Mouse (Mus musculus) left cerebral cortex, postnatal 14 days (tissue): ENCODE measurements at regions not wholly inside any gene's neighbourhood (a gene's known extent, or its start where the extent isn't known, plus 50 kb on each side); places are given as distances from the start of the nearest gene placed in this dataset.

Experiments
- DNase-seq, 2 experiments: peaks; one replicate each; pipeline ENCODE4 v3.0.0; 2021 to 2022; ENCODE audit warnings: low spot score in 2 of 2, mixed read lengths in 1 of 2
- intact Hi-C: fragments of 180-260 bp; cut with DNase I; formaldehyde crosslinking; loops from one replicate; pipeline ENCODE4 v1.15.1; 2025

- DNase-seq = no peak
- intact Hi-C loops = no loop called here
These were observed 205.8 kb upstream of the Tprg start for GRCm38 (mm10) chr16:25080811-25081210.

GRCm38 (mm10) chr16:25083729-25084128 is 202.9 kb upstream of the Tprg start:
- DNase-seq = no peak
- intact Hi-C loops = no loop called here

GRCm38 (mm10) chr16:25087741-25088648 is 198.6 kb upstream of the Tprg start:
- intact Hi-C loops = no loop called here
- no peak for DNase-seq

GRCm38 (mm10) chr16:25088649-25089019 is 198.0 kb upstream of the Tprg start:
- intact Hi-C loops = no loop called here

GRCm38 (mm10) chr16:25104165-25104564 is 182.5 kb upstream of the Tprg start:
- DNase-seq = no peak
- intact Hi-C loops = no loop called here

More at GRCm38 (mm10) chr16:25088649-25089019, 198.0 kb upstream of the Tprg start:
- no peak for DNase-seq

GRCm38 (mm10) chr16:25104603-25105002 is 182.0 kb upstream of the Tprg start:
- DNase-seq = peak; percentile 1 to 4
- intact Hi-C loops = no loop called here

DNA sequence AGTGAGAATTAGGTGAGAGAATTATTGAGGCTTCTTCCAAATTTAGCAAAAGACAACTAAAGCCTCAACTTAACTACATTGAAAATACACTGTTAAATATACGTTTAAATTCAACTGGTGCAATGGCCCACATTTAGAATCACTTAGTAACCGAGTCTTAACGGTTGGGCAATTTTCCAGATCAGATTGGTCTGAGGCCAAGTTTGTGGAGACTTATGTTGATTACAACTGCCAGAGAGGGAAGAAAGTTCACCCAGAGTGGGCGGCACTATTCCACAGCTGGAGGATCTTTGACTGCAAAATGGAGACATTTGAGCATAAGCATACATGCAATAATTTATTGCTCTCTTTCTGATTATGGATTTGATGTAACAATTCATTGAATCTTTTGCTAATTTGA is 146.5 kb upstream of the Tprg start:
- intact Hi-C loops = no loop called here
- peak in 1 of 2 experiments; percentile 2 for DNase-seq

GRCm38 (mm10) chr16:25147486-25147885 is 139.1 kb upstream of the Tprg start:
- DNase-seq = no peak
- intact Hi-C loops = no loop called here

GRCm38 (mm10) chr16:25149186-25149585 is 137.4 kb upstream of the Tprg start:
- DNase-seq = no peak
- intact Hi-C loops = no loop called here

- intact Hi-C loops = no loop called here
These were observed 109.7 kb upstream of the Tprg start for GRCm38 (mm10) chr16:25176870-25177269.

GRCm38 (mm10) chr16:25178055-25178454 is 108.6 kb upstream of the Tprg start:
- intact Hi-C loops = no loop called here
- no peak for DNase-seq

More at GRCm38 (mm10) chr16:25176870-25177269, 109.7 kb upstream of the Tprg start:
- DNase-seq = no peak

DNA sequence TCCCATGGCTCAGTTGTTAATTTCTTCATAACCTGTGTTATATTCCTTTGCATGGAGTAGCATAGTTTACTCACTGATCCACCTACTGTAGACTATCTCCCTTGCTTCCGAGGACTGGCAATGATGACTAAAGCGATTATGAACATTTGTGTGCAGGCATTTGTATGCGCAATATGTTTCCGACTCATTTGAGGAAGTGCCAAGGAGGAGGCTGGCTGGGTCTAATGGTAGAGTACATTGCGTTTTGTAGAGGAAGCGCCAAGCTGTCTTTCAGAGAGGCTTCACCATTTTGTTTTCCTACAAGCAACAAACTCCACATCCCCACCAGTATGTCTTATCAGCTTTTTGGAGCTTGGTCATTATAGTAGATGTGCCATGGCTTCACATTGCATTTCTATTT is 104.7 kb upstream of the Tprg start:
- DNase-seq = no peak
- intact Hi-C loops = no loop called here

DNA sequence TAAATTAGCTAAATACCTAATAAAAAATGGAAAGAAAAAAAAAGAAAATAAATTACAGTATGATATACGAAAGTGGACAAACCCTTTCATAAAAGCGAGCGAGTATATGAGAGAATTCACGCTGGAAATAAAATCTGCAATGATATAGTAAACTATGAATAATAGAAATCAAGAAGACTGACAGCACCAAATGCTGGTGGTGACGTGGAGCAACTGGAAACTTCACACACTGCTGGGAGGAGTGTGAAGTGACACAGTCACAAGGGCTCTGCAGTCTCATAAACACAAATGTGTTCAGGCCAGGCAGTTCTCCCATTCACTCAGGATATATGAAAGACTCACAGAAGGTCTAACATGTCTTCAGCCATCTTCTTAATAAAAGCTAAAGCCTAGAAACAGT is 89.5 kb upstream of the Tprg start:
- intact Hi-C loops = no loop called here
- DNase-seq = no peak

DNA sequence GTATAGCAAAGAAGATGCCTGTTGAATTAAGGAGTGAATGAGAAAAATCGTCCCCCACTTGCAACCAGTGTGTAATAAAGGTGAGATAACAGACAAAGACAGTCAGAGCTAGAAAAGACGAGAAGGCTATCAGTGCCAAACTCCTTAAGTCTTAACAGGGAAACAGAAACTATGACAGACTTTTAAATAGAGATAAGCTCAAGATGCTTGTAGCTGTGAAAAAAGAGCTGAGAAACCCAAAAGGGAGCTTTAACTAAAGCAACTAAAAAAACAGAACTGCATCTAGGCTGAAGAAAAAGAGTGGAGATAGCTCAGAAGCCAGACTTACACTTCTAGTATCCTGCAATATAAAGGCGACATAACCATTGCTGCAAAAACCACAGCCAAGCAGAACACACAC is 87.8 kb upstream of the Tprg start:
- no peak for DNase-seq
- intact Hi-C loops = no loop called here

DNA sequence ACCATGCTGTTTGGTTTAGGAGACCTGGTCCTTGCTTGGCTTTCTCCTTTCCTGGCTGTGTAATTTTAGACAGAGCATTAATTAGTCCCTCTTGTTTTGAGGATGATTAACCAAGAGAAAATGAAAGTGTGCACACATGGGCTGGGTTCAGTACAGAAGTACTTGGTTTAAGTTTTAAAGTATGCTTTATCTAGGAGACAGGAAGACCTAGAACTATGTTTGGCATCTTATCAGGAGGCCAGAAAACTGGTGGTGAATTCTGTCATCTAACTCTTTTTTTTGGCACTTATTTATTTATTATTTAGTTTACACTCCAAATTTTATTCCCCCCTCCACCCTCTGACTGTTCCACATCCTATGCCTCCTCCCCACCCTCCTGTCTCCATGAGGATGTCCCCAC is 86.6 kb upstream of the Tprg start:
- no peak for DNase-seq
- intact Hi-C loops = no loop called here

DNA sequence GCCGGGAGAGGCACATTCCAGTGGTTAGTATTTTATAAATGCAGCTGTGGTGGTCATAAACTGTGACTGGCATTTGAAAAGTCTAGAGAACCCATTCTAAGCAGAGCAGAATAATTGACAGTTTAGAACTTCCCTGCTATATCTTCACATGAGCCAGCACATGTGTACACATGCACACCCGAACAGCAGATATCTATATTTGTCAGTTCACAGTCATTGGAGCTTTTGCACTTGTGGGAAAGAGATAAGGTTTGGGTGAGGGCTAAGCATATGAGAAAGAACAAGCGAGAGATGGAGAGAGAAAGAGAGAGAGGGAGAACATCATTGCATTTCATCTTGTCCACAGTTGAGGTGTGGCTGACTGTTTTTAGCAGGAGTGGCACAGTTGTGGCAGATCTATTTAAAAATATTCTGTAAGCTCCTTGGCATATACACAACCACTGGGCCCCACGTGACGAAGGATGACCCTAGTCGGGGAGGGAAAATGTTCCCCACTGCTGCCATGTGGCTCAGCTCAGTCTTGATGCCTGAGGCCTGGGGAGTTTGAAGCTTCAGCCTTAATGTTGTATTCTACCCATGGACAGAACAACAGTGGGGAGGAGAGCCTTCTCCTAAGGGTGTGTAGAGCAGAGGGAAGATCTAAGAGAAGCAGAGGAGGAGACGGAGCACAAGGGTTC is 85.4 kb upstream of the Tprg start:
- intact Hi-C loops = no loop called here
- no peak for DNase-seq

GRCm38 (mm10) chr16:25213250-25213649 is 73.4 kb upstream of the Tprg start:
- no peak for DNase-seq
- intact Hi-C loops = no loop called here

DNA sequence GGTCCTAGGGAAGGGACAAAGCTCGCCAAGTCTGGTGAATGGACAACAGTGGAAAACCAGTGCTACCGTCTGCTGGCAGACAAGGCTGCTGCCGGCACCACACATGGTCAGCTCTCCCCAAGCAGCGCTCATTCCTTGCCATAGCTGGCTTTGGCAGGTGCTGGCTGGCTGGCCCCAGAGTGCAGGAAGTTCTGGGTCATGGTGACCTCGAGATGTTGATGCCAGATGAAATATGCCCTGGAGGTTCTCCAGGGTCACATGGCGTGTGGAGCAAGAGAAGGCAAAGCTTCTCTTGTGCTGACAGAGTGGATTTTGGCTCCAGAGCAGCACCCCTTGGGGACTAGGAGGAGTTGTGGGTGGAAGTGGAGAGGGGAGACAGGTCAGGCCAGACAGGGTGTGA is 66.1 kb upstream of the Tprg start:
- intact Hi-C loops = no loop called here
- no peak for DNase-seq

DNA sequence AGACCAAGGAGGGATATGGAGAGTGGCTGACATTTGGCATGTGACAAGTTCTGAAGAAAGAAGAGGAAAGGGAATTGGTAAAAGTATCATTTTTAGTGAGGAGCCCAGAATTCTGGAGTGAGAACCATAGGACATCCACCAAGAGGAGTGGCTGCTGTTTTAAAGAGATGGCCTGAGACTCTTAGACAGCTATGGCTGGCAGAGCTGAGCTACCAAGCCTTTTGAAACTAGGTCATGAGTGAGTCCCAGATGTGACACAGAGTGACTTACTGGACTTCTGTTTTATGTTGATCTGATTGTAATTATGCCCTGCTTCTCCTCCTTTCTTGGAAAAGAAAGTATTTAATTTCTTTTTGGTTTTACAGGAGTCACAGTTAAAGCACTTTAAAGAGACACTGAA is 61.8 kb upstream of the Tprg start:
- DNase-seq = no peak
- intact Hi-C loops = no loop called here
